Mouse (Mus musculus) midbrain, embryonic 10.5 days (tissue): ENCODE results near the gene Tmcc3. TPM values are rescaled to one million over a fixed set of nuclear protein-coding genes. Genes with fewer than 3 reads are reported as not detected.
A peak's percentile ranks its signal among the peaks of the same experiment; 100 is the strongest.

Experiments
- DNase-seq: peaks from one replicate; pipeline ENCODE4 v3.0.0-alpha.2; 2017; ENCODE audit warnings: low spot score
- H3K27ac ChIP-seq: fragments of 300-500 bp; sonication (generic); replicated peaks from 2 replicates; pipeline ENCODE4 v1.5.1; 2016; ENCODE audit warnings: mild to moderate bottlenecking
- H3K27me3 ChIP-seq: fragments of 300-500 bp; sonication (generic); 2 replicates; pipeline ENCODE4 v1.6.1; 2016; ENCODE audit warnings: low read depth, mild to moderate bottlenecking; ENCODE audit not compliant: poor library complexity, severe bottlenecking
- H3K36me3 ChIP-seq: fragments of 300-500 bp; sonication (generic); 2 replicates; pipeline ENCODE4 v1.6.1; 2016; ENCODE audit warnings: mild to moderate bottlenecking, moderate library complexity
- H3K4me1 ChIP-seq: fragments of 300-500 bp; sonication (generic); 2 replicates; pipeline ENCODE4 v1.6.1; 2016
- H3K4me3 ChIP-seq: fragments of 300-500 bp; sonication (generic); 2 replicates; pipeline ENCODE4 v1.5.1; 2016; ENCODE audit warnings: mild to moderate bottlenecking, moderate library complexity
- H3K9me3 ChIP-seq: fragments of 300-500 bp; sonication (generic); replicated peaks from 2 replicates; pipeline ENCODE4 v1.6.1; 2016; ENCODE audit warnings: mild to moderate bottlenecking
- whole genome bisulfite sequencing: fragments of 180-500 bp; shearing (Covaris S2); methylation state at CpG from one replicate; pipeline ENCODE4 v1.1.7; 2016; 5-methylcytosine and 5-hydroxymethylcytosine counted together
- polyA plus RNA-seq: library from polyadenylated mRNA; unstranded; fragments of >200 nt; fragmentation: Nextera tagmentation; extraction: Ambion mirVana; gene quantifications from 2 replicates; pipeline ENCODE4 v1.2.1, GENCODE M21; 2016

The Tmcc3 gene
- polyA plus RNA-seq, 1 experiment from 2014 or later: 2.9 TPM

- Histone ChIP-seq H3K4me1 (peaks cover 8% of the 10 kb centered on the region; the same call in 1 of the 2 replicates), H3K9me3 (no peaks in the 10 kb centered on the region), H3K4me3 (no peak overlapping the region), H3K36me3 (no peaks in the 10 kb centered on the region), H3K27me3 (no peaks in the 10 kb centered on the region), H3K27ac (no peak overlapping the region)
- 93% methylated on average over 9 of the region's 9 CpGs for WGBS
- DNase-seq: no peak
Observed at GRCm38 (mm10) chr10:94352877-94353853, 41.4 kb downstream of the Tmcc3 start.

- H3K9me3 ChIP-seq: no peaks in the 10 kb centered on the region
- H3K36me3 ChIP-seq: no peaks in the 10 kb centered on the region
- H3K27me3 ChIP-seq: no peaks in the 10 kb centered on the region
- peaks cover 8% of the 10 kb centered on the region; the same call in 1 of the 2 replicates for H3K4me1 ChIP-seq
- H3K4me3 ChIP-seq: no peak overlapping the region
- WGBS: 75% methylated on average over 4 of the region's 4 CpGs
- no peak for DNase-seq
- no peak overlapping the region for H3K27ac ChIP-seq
Observed at GRCm38 (mm10) chr10:94354005-94354404, 42.3 kb downstream of the Tmcc3 start.

GRCm38 (mm10) chr10:94354427-94354826 lies 42.7 kb downstream of the Tmcc3 start:
- Histone ChIP-seq H3K4me1 (peaks cover 8% of the 10 kb centered on the region; the same call in 1 of the 2 replicates), H3K27ac (no peak overlapping the region), H3K9me3 (no peaks in the 10 kb centered on the region), H3K4me3 (no peak overlapping the region), H3K36me3 (no peaks in the 10 kb centered on the region), H3K27me3 (no peaks in the 10 kb centered on the region)
- WGBS: 84% methylated on average over 3 of the region's 3 CpGs
- DNase-seq: no peak

GRCm38 (mm10) chr10:94356504-94357169 lies 44.9 kb downstream of the Tmcc3 start:
- Histone ChIP-seq H3K9me3 (peaks cover 2% of the 10 kb centered on the region; the same call in 1 of the 2 replicates), H3K36me3 (no peaks in the 10 kb centered on the region), H3K4me3 (no peak overlapping the region), H3K4me1 (no peaks in the 10 kb centered on the region), H3K27me3 (no peaks in the 10 kb centered on the region), H3K27ac (no peak overlapping the region)
- no peak for DNase-seq
- 94% methylated on average over 13 of the region's 13 CpGs for WGBS

GRCm38 (mm10) chr10:94360664-94361063 lies 48.9 kb downstream of the Tmcc3 start:
- no peak overlapping the region for H3K4me3 ChIP-seq
- no peaks in the 10 kb centered on the region for H3K4me1 ChIP-seq
- H3K27ac ChIP-seq: no peak overlapping the region
- 71% methylated on average over 1 of the region's 1 CpGs for WGBS
- 0 out of 2 replicates have a peak, but pooled peaks cover 2% of the 10 kb centered on the region for H3K36me3 ChIP-seq
- no peak for DNase-seq
- H3K27me3 ChIP-seq: no peaks in the 10 kb centered on the region
- peaks cover 10% of the 10 kb centered on the region for H3K9me3 ChIP-seq

GRCm38 (mm10) chr10:94371293-94371692 lies 59.5 kb downstream of the Tmcc3 start:
- Histone ChIP-seq H3K27me3 (no peaks in the 10 kb centered on the region), H3K36me3 (no peaks in the 10 kb centered on the region), H3K4me1 (no peaks in the 10 kb centered on the region; the same call in 1 of the 2 replicates), H3K4me3 (no peak overlapping the region), H3K27ac (no peak overlapping the region), H3K9me3 (0 out of 2 replicates have a peak, but pooled peaks cover 3% of the 10 kb centered on the region)
- DNase-seq: no peak
- WGBS: 82% methylated on average over 2 of the region's 2 CpGs

- Histone ChIP-seq H3K9me3 (no peaks in the 10 kb centered on the region), H3K27me3 (no peaks in the 10 kb centered on the region), H3K36me3 (no peaks in the 10 kb centered on the region), H3K4me1 (peaks cover 27% of the 10 kb centered on the region), H3K27ac (no peak overlapping the region), H3K4me3 (no peak overlapping the region)
- no peak for DNase-seq
- 67% methylated on average over 4 of the region's 4 CpGs for WGBS
Observed at GRCm38 (mm10) chr10:94376941-94377340, 65.2 kb downstream of the Tmcc3 start.

- H3K27ac ChIP-seq: no peak overlapping the region
- no peaks in the 10 kb centered on the region for H3K9me3 ChIP-seq
Observed at GRCm38 (mm10) chr10:94377844-94378243, 66.1 kb downstream of the Tmcc3 start.

GRCm38 (mm10) chr10:94378383-94378782 lies 66.6 kb downstream of the Tmcc3 start:
- Histone ChIP-seq H3K9me3 (no peaks in the 10 kb centered on the region), H3K27ac (no peak overlapping the region), H3K36me3 (no peaks in the 10 kb centered on the region), H3K4me1 (peaks cover 27% of the 10 kb centered on the region), H3K4me3 (no peak overlapping the region), H3K27me3 (no peaks in the 10 kb centered on the region)
- DNase-seq: no peak
- WGBS: 89% methylated on average over 13 of the region's 13 CpGs

More at GRCm38 (mm10) chr10:94377844-94378243, 66.1 kb downstream of the Tmcc3 start:
- WGBS: 82% methylated on average over 10 of the region's 10 CpGs
- peaks cover 27% of the 10 kb centered on the region for H3K4me1 ChIP-seq
- no peaks in the 10 kb centered on the region for H3K36me3 ChIP-seq
- DNase-seq: no peak
- no peaks in the 10 kb centered on the region for H3K27me3 ChIP-seq
- H3K4me3 ChIP-seq: no peak overlapping the region

- Histone ChIP-seq H3K27ac (no peak overlapping the region), H3K4me3 (no peak overlapping the region), H3K27me3 (no peaks in the 10 kb centered on the region), H3K9me3 (peaks cover 4% of the 10 kb centered on the region), H3K4me1 (peaks cover 27% of the 10 kb centered on the region), H3K36me3 (no peaks in the 10 kb centered on the region)
- WGBS: 96% methylated on average over 2 of the region's 2 CpGs
- DNase-seq: no peak
Observed at GRCm38 (mm10) chr10:94380082-94380481, 68.3 kb downstream of the Tmcc3 start.

GRCm38 (mm10) chr10:94380662-94381392 lies 69.1 kb downstream of the Tmcc3 start:
- Histone ChIP-seq H3K9me3 (peaks cover 12% of the 10 kb centered on the region), H3K27me3 (no peaks in the 10 kb centered on the region), H3K36me3 (no peaks in the 10 kb centered on the region), H3K27ac (peak overlapping the region; percentile 69), H3K4me1 (peaks cover 27% of the 10 kb centered on the region), H3K4me3 (no peak overlapping the region)
- 57% methylated on average over 9 of the region's 9 CpGs for WGBS
- DNase-seq: peak; percentile 25

GRCm38 (mm10) chr10:94381393-94381740 lies 69.6 kb downstream of the Tmcc3 start:
- peaks cover 27% of the 10 kb centered on the region for H3K4me1 ChIP-seq
- no peak overlapping the region for H3K4me3 ChIP-seq
- H3K27me3 ChIP-seq: no peaks in the 10 kb centered on the region
- H3K9me3 ChIP-seq: peaks cover 17% of the 10 kb centered on the region
- WGBS: 76% methylated on average over 4 of the region's 4 CpGs
- peak overlapping the region; percentile 69 for H3K27ac ChIP-seq
- no peak for DNase-seq
- no peaks in the 10 kb centered on the region for H3K36me3 ChIP-seq
